Mouse (Mus musculus) heart, adult 9 months (tissue): ENCODE measurements around the gene Tmco4.

Source experiments
- DNase-seq, 2 experiments: peaks; one replicate each; pipeline ENCODE4 v3.0.0; 2022; ENCODE audit warnings: low spot score in 2 of 2

Gene Tmco4

GRCm38 (mm10) chr4:139057291-139057690 lies 84.6 kb downstream of the Tmco4 start:
- DNase-seq, result no peak

GRCm38 (mm10) chr4:139058029-139058428 lies 85.3 kb downstream of the Tmco4 start:
- DNase-seq, result no peak

- DNase-seq, result no peak
Observed at GRCm38 (mm10) chr4:139059569-139059968, 86.9 kb downstream of the Tmco4 start.

GRCm38 (mm10) chr4:139064831-139065230 lies 92.1 kb downstream of the Tmco4 start:
- DNase-seq, result no peak

DNA sequence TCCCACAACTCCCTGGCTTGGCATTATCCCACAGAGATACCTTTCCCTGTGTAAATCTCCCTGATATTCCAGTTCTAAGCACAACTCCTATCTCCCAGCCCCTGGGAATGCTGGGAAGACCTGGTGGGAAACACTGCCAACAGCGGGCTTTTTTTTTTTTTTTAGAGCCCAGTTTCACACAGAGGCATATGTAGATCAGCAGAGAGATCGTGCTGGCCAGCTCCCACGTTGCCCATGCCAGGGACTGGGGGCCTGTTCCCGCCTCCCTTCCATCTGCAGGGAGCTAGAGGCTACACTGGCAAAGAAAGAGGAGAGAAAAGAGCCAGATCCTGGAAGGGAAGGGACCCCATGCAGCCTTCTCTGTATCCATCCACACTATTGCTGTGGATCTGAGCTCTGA lies 95.6 kb downstream of the Tmco4 start:
- DNase-seq, result no peak

DNA sequence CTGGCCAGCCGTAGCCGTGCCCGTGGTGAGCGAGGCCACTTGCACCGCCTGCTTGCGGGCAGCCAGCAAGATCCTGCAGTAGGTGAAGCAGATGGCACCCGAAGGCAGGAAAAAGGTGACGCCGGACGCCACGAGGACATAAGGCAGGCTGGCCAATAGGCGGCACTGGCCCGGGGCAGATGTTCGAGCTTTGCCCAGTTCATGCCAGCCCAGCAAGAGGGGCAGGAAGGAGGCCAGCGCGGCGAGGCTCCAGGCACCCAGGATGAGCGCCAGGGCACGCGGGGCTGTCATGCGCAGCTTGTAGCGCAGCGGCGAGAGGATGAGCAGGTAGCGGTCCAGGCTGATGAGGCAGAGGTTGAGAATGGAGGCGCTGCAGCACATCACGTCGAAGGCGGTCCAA lies 101.4 kb downstream of the Tmco4 start:
- no peak for DNase-seq

- no peak for DNase-seq
Observed at GRCm38 (mm10) chr4:139075041-139075711, 102.5 kb downstream of the Tmco4 start, which contains the start of gene Htr6. Gene Htr6, minus strand, starts transcription at chr4:139075570.

DNA sequence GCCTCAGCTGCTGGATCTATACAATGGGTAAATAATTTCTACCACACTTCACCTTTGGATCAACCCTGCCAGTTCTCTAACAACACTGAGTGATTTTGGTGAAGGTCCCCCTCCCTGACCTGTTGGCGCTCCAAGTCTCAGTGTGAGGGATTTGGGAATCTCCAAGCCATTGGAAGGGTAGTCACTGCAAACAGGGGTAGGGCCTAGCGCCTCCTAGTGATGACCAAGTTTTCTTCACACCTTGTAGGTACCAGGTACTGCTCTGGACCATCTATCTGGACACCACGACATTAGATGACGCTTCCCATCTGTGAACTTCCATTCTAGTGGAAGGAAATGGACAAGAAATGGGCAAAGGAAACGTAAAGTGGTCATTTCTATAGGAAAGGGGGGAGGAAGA lies 103.2 kb downstream of the Tmco4 start:
- DNase-seq, result no peak

DNA sequence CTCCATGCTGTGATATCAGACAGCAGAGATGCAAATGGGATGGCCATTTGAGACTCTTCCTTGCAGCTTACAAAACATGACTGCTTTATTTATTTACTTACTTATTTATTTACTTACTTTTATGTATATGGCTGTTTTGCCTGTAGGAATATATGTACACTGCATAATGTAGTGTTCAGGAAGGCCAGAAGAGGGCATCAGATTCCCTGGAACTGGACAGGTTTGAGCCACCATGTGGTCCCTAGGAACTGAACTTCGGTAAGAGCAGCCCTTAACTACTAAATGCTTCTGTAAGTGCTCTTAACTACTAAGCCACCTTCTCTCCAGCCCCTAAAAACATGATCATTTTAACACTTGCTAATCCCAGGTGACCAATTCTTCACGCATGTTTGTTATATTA lies 105.6 kb downstream of the Tmco4 start:
- no peak for DNase-seq

GRCm38 (mm10) chr4:139078726-139079125 lies 106.0 kb downstream of the Tmco4 start:
- no peak for DNase-seq

DNA sequence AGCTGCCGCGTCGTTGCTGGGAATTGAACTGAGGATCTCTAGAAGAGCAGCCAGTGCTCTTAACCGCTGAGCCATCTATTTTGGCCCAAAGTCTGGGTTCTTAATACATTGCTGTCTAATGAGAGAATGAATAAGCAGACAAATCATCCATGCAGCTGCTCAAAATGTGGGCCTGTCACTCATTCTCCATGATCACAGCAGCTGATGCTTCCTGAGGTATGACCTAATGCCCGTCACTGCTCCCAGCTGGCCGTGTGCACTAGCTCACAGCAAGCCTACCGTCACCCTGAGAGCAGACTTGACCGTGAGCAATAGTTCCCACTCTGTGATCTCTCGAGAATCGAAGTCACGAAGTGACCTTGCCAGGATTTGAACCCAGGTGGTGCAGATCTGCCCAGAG lies 106.8 kb downstream of the Tmco4 start:
- no peak for DNase-seq

GRCm38 (mm10) chr4:139080259-139080658 lies 107.6 kb downstream of the Tmco4 start:
- DNase-seq, result no peak

- no peak for DNase-seq
Observed at GRCm38 (mm10) chr4:139081270-139081931, 108.7 kb downstream of the Tmco4 start.

DNA sequence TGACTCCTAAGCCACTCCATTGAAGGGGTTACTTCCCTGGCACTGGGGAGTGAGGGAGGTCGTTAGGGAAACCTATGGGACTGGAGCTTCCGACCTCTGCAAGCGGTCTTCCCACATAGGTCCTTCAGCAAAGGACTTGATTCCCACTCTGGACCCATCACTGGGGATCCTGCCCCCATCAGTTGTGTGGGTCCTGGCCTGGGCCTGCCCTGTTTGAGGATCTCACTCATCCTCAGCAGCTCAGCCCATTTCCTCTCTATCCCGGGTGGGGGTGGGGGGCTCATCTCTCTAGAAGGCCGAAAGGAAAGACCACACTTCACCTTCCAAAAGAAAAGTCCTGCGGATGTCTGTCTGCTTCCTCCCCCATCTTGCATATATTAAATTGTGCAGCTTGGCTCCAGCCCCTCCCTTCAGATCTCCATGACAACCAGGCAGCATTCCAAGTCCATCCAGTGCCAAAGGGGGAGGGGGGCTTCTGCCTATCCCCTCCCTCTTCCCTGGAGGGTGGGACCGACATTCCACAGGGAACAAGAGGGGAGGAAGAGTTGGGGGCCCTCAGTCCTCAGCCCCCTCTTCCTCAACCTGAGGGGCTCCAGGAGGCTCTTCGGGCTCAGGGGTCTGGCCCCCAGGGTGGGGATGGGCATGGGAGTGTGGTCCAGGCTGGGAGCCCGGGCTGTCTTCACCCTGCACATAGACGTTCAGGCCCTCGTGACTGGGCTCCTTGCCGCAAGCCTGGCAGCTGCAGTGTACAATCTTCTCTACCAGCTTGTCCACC lies 110.3 kb downstream of the Tmco4 start:
- no peak for DNase-seq

DNA sequence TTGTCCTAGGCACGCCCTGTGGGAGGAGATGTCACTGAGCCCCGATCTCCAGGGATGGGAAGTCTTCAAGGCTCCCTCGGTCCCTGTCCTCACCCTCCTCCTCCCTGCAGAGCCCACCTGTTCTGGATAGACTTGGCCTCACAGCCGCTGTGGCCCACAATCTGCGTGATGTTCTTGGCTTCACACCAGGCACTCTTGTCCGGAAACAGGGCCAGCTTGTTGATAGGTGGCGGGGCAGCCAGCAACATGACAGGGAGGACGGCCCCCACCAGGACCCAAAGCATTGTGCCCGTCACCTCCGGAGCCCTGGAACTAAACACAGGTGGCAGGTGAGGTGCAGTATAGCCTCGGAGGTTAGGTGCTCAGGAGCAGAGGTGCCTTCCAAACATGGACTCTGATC lies 112.6 kb downstream of the Tmco4 start:
- no peak for DNase-seq

GRCm38 (mm10) chr4:139086037-139086436 lies 113.3 kb downstream of the Tmco4 start:
- peak; percentile 58 to 82 for DNase-seq

DNA sequence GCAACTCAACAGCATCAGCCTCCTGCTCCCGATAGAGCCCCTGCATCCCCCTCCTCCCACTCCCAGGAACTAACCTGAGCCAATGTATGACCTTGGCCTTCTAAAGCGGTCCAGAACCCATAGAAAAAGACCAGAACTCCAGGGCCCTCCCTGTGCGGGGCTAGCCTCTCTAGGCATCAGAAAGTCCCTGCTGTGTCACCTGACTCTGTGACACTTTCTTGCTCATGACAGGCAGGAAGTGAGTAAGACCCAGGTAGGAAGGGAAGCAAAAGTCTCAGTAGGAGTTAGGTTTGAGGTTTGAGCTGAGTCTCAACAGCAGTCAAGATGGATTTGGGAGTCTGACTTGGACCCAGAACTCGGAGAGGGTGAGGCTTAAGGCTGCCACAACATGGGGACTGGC lies 114.3 kb downstream of the Tmco4 start:
- no peak for DNase-seq

DNA sequence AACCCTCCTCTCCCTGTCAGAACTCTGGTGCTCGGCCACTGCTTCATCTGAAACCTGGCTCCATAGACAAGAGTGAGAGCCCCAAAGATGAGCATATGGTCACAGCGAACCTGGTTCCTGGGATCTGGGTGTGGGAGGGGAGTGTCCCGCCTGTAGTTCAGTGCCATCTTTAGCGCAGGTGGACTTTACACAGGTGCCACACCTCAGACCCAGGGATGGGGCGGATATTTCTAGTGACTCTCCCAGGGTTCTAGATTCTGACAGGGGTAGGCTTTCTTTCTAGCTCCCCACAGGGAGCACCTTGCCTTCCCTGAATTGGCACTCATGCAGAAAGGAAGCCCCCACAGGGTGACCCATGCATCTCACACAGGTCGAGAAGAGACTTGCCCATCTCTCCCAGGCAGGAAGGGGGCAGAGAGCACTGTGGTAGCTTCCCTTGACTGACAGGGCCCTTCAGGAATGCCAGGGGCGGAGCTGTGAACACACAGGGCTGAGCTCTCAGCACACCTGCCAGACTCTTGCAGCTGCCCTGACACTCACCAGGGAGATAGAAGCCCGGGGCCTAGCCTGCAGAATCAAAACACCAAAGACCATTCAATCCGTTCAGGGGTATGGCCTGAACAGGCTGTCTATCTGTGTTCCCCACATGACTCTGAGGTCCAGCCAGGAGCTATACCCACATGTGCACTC lies 116.4 kb downstream of the Tmco4 start:
- DNase-seq, result no peak

DNA sequence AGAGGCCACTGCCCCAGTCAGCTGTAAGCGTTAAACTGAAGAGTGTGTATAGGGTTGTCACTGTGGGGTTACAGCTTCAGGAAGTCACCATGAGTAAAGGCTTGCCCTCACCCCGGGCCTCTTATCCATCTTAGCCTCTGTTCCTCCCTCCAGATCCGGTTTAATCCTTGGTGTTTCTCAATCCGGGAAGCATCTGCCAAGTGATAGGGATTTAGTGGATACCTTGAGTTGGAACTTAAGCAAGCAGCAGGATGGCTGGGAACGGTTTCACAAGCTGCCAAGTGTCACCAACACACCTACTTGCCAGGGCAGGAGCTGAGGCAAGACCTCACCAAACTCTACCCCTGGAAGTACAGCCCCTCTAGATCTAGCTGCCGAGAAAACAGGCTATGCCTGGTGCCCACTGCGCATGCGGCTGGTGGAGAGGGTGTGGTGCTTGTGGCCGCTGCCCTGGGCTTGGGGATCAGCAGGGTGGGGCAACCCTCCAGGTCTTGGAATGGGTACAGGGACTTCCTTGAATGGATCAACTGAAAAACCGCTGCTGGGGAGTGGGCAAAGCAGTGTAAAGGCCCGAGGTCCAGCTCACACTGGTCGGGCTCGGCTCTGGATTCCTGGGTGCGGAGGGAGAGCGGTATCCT lies 117.7 kb downstream of the Tmco4 start:
- peak in 1 of 2 experiments; percentile 22 for DNase-seq

DNA sequence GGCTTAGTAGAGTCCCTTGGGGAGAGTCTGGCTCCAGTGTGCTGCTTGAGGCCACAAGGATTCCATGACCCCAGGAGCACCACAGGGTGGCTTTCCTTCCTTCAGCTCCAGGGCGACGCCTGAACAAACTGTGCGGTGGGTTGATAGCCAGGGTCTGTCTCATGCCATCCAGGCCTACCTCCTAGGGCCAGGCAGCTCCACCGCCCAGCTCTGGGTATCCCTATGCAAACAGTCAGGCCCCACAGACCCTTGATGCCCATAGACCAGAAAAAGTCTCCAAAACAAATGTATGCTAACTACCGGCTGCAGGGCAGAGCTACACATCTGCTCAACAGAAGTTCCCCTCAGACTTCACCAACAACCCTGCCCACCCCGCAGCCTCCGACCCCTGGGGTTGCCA lies 118.4 kb downstream of the Tmco4 start:
- DNase-seq, result no peak

DNA sequence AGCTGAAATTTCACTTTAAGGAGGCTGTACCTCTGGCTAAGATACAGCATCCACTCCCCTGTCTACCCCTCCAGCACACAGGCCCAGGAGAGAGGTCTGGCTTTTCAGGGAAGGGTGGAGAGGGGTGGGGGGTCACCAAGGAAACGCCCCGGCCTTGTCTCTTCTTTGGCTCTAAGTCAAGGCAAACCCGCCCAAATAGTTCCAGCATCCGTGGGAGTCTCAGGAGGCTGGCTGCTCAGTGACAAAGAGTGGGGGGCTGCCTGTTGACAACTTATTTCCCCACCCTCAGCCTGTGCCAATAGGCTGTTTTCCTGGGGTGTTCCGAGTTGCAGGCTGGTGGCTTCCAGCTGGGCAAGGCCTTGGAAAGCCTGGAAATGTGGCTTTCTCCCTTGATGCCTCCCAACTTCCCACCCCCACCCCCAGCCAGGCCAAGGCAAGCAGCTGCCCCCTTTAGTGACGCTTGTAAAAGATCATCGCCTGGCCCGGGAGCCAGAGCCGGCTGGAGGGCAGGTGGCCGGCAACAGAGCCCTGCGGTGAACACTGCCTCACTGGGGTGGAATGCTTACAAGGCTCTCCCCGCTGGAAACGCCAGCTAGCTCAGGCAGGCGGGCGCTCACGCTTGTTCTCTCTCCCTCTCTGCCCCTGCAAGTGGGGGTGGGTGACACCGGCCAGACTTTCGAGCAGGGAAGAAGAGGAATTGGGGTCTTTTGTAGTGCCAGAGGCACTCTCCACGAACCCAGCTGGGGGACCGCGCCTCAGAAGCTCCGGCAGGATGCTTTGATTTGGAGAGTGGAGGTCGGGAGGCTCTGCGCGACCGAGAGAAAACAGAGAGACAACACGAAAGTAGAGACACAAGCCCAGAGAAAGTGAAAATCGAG lies 119.0 kb downstream of the Tmco4 start:
- peak; percentile 33 to 38 for DNase-seq
